Mouse (Mus musculus) layer of hippocampus, adult 18-20 months (tissue): Measurements from ENCODE around the gene Crtc3. TPM values are rescaled to one million over a fixed set of nuclear protein-coding genes. Genes with fewer than 3 reads are reported as not detected.

ENCODE experiments used
- DNase-seq, 2 experiments: peaks; one replicate each; pipeline ENCODE4 v3.0.0; 2022; ENCODE audit warnings: low spot score in 2 of 2
- total RNA-seq, 2 experiments: library from RNA; stranded (reverse); gene quantifications; 2 replicates each; pipeline ENCODE4 v1.2.3; 2021

The Crtc3 gene
- total RNA-seq, 2 experiments from 2014 or later: 20.2 to 20.8 TPM

DNA sequence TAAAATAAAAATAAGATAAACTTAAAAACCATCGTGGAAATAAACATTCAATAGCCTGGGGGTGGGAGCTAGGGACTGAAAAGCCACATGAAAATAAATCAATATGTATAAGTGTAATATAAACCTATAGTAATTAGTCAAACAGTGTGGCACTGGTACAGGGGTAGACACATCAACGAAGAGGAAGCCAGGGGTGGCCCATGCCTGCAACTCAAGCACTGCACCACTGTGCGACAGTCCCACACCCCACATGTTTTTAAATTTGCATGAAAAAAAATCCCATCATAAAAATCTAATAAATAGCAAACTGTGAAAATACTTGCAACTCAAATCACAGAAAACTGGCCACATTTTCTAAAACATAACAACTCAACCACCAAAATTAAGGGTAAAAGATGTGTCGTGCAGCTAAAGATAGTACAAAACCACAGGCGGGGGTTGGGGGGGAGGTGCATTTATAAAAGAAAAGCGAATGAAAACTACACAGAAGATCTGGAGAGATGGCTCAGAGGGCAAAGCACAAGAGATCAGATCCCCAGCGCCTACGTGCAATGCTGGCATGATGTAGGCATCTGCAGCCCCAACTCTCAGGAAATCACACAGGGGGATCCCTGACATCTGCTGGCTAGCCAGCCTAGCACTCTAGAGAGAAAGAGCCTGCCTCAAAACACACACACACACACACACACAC, 45.6 kb downstream of the Crtc3 start:
- no peak for DNase-seq

DNA sequence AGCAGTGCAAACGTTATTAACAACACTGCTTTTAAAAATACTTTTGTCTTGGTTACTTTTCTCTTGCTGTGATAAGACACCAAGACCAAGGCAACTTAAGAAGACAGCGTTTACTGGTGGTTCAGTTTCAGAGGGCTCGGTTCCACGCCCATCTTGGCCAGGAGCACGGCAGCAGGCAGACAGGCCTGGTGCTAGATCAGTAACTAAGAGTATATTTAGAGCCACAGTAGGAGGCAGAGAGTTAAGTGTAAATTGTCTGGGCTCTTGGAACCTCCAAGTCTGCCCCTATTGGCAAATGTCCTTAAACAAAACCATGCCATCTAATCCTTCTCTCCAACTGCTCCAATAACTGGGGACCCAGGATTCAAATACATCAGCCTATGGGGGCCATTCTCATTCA, 46.1 kb downstream of the Crtc3 start:
- no peak for DNase-seq

DNA sequence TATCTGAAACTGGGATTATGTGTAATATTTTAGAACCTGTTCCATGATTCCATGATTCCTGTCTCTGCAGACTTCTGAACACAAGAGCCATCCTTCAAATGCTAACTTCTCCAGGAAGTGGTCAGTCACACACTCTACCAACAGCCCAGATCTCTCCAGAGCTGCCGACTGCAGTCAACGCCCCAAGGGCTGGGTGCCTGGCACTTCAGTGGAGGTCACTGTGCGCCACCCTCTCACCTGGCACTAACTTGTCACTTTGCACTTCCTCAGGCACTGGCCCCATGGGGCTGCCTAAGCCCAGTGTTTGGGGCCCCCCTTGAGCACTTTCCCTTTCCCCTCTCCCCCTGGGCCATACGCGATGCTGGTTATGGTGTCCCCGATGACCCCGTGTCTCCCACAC, 46.8 kb downstream of the Crtc3 start:
- no peak for DNase-seq

DNA sequence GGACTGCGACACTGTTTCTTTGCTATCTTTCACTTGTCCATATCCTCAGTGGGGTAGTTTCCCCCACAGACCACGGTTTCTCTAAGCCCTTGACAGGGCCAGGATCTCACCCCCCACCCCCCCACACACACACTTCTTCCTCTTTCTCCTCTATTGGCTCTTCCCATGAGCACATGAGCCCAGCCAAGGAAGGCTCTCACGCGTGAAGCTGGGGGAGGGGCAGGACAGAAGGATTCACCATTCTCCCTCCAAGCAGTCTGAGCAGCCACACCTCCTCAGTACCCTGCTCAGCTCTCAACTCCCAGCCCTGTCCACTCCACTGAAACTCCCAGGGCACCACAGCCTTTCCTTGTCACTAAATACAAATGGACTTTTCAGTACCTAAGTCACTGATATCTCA, 47.2 kb downstream of the Crtc3 start:
- no peak for DNase-seq

DNA sequence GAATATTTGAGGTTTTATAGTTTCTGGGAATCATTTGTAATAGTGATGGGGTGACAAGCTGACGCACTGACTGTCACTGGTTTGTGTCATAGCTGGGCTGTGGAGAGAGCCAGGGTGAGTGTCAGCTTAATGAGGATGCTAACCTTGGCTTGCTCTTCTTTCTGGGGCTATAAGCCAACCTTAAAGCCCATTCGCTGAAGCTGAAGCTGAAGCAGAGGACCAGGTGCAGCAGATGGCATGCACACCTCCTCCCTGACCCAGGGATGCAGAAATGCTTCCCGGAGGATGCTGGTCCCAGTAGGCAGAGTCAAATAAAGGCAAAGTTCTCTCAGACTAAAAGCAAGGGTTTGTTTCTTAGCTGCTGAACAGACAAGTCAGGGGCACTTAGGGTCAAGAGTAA, 48.7 kb downstream of the Crtc3 start:
- DNase-seq: no peak

DNA sequence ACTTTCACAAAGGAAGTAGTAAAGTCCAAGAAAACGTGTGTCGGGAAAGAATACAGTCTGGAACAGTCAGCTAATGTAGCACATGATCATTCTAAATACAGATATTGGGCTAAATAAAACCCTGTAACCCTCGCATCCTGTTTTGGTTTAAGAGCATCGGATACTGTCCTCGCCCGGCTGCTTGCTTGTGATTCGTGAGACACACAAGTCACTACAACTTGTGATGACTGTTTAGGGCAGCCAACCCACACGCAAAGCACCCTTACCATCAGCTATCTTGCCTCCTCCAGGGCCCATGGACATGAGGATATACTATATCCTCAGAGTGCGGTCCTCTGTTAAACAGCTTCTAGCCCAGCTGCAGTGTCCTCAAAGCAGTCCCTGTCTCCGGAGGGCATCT, 50.2 kb downstream of the Crtc3 start:
- no peak for DNase-seq

DNA sequence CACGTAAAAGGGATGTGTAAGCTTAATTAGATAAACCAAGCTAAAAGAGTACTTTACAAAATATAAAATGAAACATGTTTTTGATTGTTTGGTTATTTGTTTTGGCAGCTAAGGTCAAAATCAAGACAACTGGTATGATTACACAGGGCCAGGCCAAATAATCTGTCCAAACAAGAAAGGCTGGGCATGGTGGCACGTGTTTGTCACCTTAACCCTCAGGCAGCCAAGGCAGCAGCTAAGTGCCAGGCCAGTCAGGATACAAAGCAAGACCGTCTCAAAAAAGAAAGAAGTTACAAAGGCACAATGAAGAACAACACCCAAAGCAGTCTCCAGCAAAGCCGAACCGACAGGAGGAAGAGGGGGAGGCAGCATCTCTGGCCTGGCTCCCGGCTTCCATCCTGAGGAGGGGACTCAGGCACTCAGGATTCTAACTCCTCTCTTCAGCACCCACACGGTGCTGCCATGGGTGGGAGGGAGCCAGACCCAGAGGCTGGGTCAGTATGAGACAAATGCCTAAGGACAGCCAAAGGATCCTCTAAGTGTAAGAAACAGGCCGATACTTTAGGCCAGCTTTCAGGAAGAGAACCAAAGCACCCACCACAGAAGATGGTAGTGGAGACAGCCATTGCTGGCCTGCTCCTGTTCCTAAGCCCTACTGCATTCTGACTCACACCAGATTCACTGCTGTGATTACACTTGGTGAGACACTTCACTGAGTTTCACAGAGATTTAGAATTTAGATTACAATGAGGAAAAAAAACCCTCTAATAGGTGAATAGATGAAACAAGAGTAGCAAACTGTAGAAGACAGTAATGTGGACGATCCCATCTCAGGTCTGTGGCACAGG, 51.5 kb downstream of the Crtc3 start:
- no peak for DNase-seq

DNA sequence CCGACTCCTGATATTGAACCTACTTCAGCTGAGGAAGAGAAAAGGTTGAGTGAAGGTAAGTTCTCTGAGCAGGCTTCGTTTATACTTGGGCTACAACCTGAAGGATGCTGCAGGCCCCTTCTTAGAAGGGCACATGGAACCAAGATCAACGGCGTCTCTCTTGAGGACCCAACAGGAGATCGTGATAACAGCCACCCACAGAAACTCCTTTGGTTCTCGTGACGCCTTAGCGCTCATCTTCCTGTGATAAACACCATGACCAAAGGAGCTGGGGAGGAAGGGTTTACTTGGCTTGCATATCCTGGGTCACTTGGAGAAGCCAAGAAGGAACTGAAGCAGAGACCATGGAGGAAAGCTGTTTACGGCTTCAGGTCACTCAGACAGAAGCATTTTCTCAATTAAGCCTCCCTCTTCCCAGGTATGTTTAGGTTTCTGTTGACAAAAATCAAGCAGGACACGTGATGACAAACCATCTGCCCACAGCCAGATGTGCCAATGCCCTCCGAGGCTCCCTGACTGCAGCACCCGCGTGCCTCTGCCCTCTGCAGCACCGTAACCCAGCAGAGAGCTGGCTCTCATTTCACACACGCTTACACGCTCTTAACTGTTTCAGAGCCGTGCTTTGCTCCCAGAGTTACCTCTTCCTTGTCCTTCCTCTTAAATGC, 52.3 kb downstream of the Crtc3 start:
- DNase-seq: no peak

DNA sequence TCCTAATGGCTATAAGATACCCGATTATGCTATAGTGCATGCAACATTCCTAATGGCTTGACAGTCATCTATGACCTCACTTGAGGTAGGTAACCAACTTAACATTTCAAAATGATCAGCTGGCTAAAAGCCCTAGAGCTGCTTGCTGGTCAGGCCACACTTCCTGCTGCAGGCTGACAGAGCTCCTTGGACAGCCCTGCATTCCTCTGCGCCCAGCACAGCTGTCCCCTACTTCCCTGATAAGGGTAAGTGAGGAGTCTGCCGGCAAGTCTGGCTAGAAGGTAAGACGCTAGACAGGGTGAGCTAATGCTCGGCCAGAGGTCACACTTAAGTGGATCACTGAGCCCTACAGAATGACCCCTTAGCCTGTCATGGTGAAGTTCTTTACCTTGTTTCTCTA, 52.8 kb downstream of the Crtc3 start:
- no peak for DNase-seq

DNA sequence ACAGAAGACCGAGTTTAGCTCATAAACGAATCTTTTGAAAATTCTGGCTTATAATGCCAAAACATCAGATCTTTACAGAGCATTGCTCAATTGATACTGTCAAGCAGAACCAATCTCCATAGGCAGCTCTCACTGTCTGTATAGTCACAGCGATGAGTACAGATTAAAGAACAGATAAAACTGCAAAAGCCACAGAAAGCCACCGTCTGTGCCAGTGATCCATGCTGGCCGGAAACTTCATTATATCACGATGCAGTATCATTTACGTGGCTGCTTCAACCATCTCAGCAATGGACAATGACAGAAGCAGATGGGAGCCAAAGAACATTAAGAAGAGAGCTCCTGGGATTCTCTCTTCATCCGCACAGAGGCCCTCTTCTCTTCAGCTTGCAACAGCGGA, 53.9 kb downstream of the Crtc3 start:
- DNase-seq: no peak

DNA sequence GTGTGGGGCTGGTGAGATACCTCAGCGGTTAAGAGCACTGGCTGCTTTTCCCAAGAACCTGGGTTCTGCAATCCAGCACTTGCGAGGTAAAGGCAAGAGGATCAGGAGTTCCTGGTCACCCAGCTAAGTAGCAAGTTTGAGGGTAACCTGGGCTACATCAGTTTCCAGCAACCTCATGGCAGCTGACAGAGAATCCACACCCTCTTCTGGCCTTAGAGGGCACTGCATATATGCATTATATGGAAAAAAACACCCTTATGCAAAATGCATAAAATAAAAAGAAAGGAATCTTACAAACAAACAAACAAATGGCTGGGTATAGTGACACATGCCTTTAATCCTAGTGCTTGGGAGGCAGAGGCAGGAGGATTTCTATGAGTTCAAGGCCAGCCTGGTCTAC, 55.0 kb downstream of the Crtc3 start:
- no peak for DNase-seq

DNA sequence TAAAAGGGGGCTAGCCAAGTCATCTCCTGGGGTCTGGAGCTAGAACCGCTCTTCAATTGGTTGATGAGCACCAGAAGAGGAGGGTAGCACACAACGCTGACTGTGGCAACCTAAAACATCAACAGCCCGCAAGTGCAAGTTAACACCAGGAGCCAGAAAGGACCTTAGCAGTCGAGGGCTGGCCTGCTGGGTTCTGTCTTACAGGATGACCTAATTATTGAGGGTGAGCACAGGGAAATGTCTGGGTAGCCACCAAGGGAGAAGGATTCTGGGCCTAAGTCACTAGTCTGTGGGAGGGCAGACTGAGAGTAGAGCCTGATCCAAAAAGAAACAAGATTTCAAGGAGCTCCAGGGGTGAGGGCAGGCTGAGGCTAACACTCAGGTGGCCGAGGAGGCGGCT, 56.7 kb downstream of the Crtc3 start:
- no peak for DNase-seq

DNA sequence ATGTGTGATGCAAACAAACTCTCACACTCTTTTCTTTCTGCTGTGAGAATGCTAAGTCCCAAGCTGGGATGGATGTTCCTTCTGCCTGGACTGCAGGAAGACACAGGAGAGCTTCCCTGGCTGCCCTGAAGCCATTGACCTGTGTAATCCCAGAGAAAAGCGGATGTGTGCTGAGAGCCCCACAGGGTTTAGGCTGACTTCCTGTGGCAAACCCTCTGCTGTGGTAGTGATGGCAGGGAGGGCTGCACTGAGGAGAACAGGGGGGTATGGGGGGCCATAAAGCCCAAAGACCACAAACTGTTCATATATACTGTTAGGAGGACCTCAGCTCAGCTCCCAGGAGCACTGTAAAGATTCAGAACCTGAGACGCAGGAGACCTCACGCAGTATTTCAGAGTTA, 57.3 kb downstream of the Crtc3 start:
- no peak for DNase-seq

DNA sequence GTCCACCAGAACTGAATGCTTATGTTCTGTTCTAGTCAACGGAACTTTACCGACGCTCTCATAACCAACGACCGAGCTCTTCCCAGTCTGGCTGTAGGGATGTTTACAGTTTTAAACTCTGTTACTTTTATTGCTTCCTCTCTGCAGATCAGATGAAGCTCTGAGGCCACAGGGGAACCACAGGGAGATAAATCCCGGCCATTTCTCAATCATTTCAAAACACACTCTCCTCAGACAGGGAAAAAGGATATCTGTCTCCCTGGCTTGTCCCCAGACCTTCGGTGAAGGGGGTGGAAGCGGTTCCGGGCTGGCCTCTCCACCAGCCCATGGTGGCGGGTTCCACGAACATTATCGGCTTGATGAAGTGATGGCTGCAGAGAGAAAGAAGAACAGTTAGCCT, 59.3 kb downstream of the Crtc3 start:
- no peak for DNase-seq

DNA sequence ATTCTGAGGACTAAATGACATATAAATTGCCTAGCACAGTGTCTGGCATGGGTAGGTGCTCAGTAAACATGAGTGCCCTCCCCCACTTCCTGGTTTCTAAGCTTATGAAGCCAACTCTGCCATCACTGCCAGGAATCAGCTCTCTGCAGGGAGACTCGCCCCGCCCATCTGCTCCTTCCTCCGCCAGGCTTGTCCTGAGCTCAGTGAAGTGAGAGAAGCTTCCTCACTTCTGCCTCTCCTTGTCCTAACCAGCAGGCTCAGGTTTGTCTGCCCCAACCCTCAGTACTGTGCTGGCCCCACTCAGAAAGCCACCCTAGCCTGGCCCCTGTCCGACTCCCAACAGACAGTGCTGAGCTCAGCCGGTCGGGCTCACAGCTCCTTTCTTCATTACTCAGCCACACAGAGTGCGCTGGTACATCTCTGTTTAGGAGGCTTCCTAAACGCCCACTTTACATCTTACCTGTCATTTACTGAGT, 59.9 kb downstream of the Crtc3 start:
- DNase-seq: peak; percentile 54 to 81

DNA sequence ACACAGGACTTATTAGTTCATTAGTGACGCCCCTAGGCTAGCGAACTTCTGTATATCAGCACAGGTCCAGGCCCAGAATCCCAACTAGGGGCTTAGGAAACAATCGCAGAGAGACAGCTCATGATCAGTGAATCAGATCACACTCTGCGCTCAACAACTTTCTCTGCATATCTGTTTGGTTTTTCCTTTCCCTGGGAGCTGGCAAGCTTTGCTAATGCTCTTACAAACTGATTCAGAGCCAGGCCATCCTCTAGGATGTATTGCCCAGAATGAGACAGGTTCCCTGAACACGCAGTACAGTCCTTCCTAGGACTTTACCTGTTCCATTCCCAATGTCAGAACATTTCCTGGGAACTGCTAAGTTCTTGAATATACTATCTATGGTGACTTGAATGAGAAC, 61.7 kb downstream of the Crtc3 start:
- DNase-seq: no peak

DNA sequence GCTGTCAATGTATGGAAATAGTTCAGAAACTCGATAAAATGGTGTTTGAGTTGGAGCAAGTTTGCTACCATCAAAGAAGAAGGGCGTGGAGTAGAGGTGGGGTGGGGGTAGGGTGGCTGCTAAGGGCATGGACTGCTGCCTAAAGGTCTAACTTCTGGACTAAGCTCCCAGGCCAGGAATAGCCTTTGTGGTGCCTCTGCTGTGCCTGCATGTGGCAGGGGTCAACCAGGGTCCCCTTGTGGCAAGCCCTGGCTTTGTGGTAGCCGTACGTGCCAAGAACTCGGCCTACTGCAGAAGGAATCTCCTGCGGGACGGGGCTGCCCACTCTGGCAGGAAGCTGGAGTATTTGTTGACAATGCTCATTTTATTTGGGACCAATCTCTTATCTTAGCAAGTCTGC, 62.8 kb downstream of the Crtc3 start:
- DNase-seq: no peak

DNA sequence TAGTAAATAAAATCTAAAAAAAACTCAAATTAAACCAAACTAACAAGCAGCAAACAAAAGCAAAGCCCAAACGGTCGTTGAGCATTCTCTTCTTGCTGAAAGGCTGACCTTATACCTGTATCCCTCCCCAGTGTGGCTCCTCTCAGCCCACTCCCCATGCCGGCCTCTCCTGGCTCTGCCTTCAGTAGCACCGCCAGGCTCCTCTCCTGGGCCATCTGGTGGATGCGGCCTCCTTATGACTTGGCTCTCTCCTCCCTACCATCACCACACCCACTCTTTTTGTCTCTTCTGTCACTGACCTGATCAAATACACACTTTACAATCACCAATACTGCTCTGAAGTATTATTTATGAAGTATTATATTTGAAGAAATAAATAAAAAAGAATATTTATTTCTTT, 65.4 kb downstream of the Crtc3 start:
- no peak for DNase-seq

DNA sequence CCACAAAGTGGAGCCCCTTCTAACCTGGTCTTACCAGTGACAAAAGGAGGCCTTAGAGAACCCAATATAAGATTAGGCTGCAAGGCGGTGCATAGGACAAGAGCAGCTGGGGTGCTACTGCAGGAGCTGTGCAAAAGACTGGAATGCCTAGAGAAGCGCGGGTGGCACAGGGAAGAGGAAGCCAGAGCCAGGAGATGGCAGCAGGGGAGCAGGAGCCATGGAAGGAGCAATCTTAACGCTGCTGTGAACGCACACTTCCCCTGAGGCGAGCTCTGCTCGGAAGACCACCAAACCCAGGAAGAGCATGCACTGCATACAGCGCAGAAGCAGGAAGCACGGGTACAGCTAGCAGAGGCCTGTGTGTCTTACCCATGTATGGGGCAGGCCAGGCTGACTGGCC, 72.6 kb downstream of the Crtc3 start:
- no peak for DNase-seq

DNA sequence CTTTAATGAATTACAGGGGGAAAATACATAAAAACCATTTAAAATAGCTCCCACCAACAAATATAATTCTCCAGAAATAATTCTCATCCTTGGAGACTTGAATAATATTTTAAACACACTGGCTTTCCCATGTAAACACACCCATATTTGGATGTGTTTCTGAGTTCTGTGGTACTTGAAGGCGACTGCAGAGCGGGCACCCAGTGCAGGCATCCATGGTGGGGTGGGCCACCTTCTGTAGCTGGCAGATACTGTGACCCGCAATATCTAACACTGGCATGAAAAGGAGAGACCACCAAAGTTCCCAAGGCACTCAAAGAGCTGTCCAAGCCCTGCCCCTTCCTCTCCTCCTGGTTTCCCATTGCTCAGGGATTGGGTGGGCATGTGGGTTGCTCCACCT, 74.6 kb downstream of the Crtc3 start:
- DNase-seq: no peak

DNA sequence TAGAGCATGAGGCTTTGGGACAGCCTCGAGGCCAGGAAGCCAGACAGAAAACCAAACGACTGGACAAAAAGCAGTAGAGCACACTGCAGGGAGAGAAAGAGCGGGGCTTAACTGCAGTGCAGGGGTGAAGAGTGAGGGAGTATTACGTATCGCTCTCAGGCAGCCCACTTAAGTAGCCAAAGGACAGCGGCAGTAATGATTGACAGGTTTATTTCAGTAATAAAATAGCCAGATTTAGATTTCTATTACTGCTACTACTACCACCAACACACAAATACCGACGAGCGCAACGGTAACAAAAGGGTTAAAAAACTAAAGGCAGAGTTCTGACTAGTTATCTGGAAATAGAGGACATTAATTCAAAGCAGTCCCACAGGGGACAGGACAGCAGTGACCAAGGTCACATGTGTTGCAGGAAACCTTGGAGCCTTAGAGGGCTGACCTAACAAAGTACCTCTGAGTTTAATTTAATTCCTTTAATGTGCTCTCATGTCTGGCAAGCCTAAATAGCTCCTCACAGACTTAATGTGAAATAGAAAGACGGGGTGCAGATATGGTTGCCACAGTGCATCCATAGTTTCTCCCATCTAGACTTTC, 76.4 kb downstream of the Crtc3 start:
- DNase-seq: no peak

DNA sequence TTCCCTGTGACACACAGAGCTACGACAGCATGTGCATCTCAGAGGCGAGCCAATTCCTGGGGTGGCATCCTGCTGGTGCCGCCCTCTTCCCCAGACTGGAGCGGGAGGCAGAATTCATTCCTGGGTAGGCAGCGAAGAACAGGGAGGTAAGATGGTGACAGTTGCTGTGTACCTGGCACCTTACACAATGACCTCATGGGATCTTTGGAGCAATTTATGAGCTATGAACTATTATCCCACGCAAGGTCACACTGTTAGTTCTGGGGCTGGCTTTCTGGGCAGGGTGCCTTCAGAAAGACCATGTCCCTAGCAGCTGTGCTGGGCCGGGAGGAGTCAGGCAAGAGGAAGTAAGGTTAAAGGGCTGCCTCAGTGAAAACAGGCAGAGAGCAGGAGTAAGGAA, 77.0 kb downstream of the Crtc3 start:
- peak; percentile 31 to 53 for DNase-seq
